Mouse (Mus musculus) heart, embryonic 11.5 days (tissue): ENCODE results near the gene Pygm. TPM values are rescaled to one million over a fixed set of nuclear protein-coding genes. Genes with fewer than 3 reads are reported as not detected.
A peak's percentile ranks its signal among the peaks of the same experiment; 100 is the strongest.

Source experiments
- ATAC-seq: fragments of 200-750 bp; cut with Nextera tagmentation; replicated peaks from 2 replicates; pipeline ENCODE4 v1.8.0; 2017; ENCODE audit warnings: moderate library complexity; ENCODE audit not compliant: insufficient number of reproducible peaks, low FRiP score, low TSS enrichment
- H3K27ac ChIP-seq: fragments of 300-500 bp; sonication (generic); 2 replicates; pipeline ENCODE4 v1.5.1; 2014; ENCODE audit warnings: mild to moderate bottlenecking, low read depth, low read length
- H3K27me3 ChIP-seq: fragments of 300-500 bp; sonication (generic); 2 replicates; pipeline ENCODE4 v1.6.1; 2014; ENCODE audit warnings: mild to moderate bottlenecking, low read length, mixed read lengths; ENCODE audit not compliant: control insufficient read depth, insufficient read depth
- H3K36me3 ChIP-seq: fragments of 300-500 bp; sonication (generic); 2 replicates; pipeline ENCODE4 v1.6.1; 2014; ENCODE audit warnings: mild to moderate bottlenecking, low read length, moderate library complexity, mixed read lengths; ENCODE audit not compliant: control insufficient read depth, insufficient read depth
- H3K4me1 ChIP-seq: fragments of 300-500 bp; sonication (generic); 2 replicates; pipeline ENCODE4 v1.6.1; 2014; ENCODE audit warnings: low read length; ENCODE audit not compliant: control insufficient read depth, insufficient read depth
- H3K4me2 ChIP-seq: fragments of 300-500 bp; sonication (generic); 2 replicates; pipeline ENCODE4 v1.6.1; 2014; ENCODE audit warnings: mild to moderate bottlenecking, moderate library complexity
- H3K4me3 ChIP-seq: fragments of 300-500 bp; sonication (generic); 2 replicates; pipeline ENCODE4 v1.5.1; 2014; ENCODE audit warnings: low read depth, low read length
- H3K9ac ChIP-seq: fragments of 300-500 bp; sonication (generic); 2 replicates; pipeline ENCODE4 v1.6.1; 2014; ENCODE audit warnings: mild to moderate bottlenecking, low read depth, low read length, moderate library complexity
- H3K9me3 ChIP-seq: fragments of 300-500 bp; sonication (generic); replicated peaks from 2 replicates; pipeline ENCODE4 v1.6.1; 2016; ENCODE audit warnings: low read length; ENCODE audit not compliant: control insufficient read depth
- WGBS: fragments of 180-500 bp; shearing (Covaris S2); extraction: QIAGEN DNeasy Blood & Tissue Kit; methylation state at CpG from one replicate; pipeline ENCODE4 v1.1.7; 2014; ENCODE audit not compliant: insufficient replicate concordance; 5-methylcytosine and 5-hydroxymethylcytosine counted together
- polyA plus RNA-seq: library from polyadenylated mRNA; unstranded; fragments of >200 nt; fragmentation: Nextera tagmentation; extraction: Ambion mirVana; gene quantifications from 2 replicates; pipeline ENCODE4 v1.2.1, GENCODE M21; 2014

Gene Pygm
- polyA plus RNA-seq, 1 experiment from 2014 or later: 149 TPM

GRCm38 (mm10) chr19:6424137-6424881 is 40.1 kb downstream of the Pygm start:
- H3K9me3 ChIP-seq: no peaks in the 10 kb centered on the region
- ATAC-seq: no peak
- H3K9ac ChIP-seq: no peak overlapping the region
- WGBS: 55% methylated on average over 7 of the region's 8 CpGs
- H3K27me3 ChIP-seq: peaks cover 86% of the 10 kb centered on the region
- H3K4me2 ChIP-seq: no peak overlapping the region
- no peak overlapping the region for H3K4me3 ChIP-seq
- peaks cover 14% of the 10 kb centered on the region for H3K4me1 ChIP-seq
- H3K36me3 ChIP-seq: no peaks in the 10 kb centered on the region
- H3K27ac ChIP-seq: no peak overlapping the region

- no peak overlapping the region for H3K4me3 ChIP-seq
- H3K9ac ChIP-seq: no peak overlapping the region
- peaks cover 86% of the 10 kb centered on the region for H3K27me3 ChIP-seq
- H3K27ac ChIP-seq: no peak overlapping the region
- H3K9me3 ChIP-seq: no peaks in the 10 kb centered on the region
- no peak overlapping the region for H3K4me2 ChIP-seq
- H3K4me1 ChIP-seq: peaks cover 14% of the 10 kb centered on the region
- 48% methylated on average over 5 of the region's 5 CpGs for WGBS
- no peak for ATAC-seq
- no peaks in the 10 kb centered on the region for H3K36me3 ChIP-seq
Measured at GRCm38 (mm10) chr19:6425595-6425994, 41.4 kb downstream of the Pygm start.

- H3K4me3 ChIP-seq: no peak overlapping the region
Measured at GRCm38 (mm10) chr19:6426703-6427500, 42.7 kb downstream of the Pygm start.

GRCm38 (mm10) chr19:6427653-6428434 is 43.6 kb downstream of the Pygm start:
- 2% methylated on average over 90 of the region's 94 CpGs for WGBS
- peak overlapping the region; percentile 48 for H3K4me2 ChIP-seq
- H3K9ac ChIP-seq: no peak overlapping the region
- no peaks in the 10 kb centered on the region for H3K36me3 ChIP-seq
- H3K4me1 ChIP-seq: peaks cover 14% of the 10 kb centered on the region
- peaks cover 81% of the 10 kb centered on the region for H3K27me3 ChIP-seq
- no peak for ATAC-seq
- H3K4me3 ChIP-seq: peak overlapping the region; percentile 25
- H3K9me3 ChIP-seq: no peaks in the 10 kb centered on the region
- no peak overlapping the region for H3K27ac ChIP-seq

More at GRCm38 (mm10) chr19:6426703-6427500, 42.7 kb downstream of the Pygm start:
- 22% methylated on average over 13 of the region's 13 CpGs for WGBS
- Histone ChIP-seq H3K9me3 (no peaks in the 10 kb centered on the region), H3K4me2 (no peak overlapping the region), H3K4me1 (peaks cover 14% of the 10 kb centered on the region), H3K27ac (no peak overlapping the region), H3K36me3 (no peaks in the 10 kb centered on the region), H3K9ac (no peak overlapping the region), H3K27me3 (peaks cover 81% of the 10 kb centered on the region)
- ATAC-seq: no peak

GRCm38 (mm10) chr19:6428501-6429200 is 44.5 kb downstream of the Pygm start:
- Histone ChIP-seq H3K27me3 (peaks cover 73% of the 10 kb centered on the region), H3K9ac (no peak overlapping the region), H3K4me1 (peaks cover 14% of the 10 kb centered on the region), H3K4me2 (peak overlapping the region; percentile 48), H3K27ac (no peak overlapping the region), H3K4me3 (peak overlapping the region; percentile 25), H3K36me3 (no peaks in the 10 kb centered on the region), H3K9me3 (no peaks in the 10 kb centered on the region)
- ATAC-seq: no peak; the same call in 1 of the 2 replicates
- under 1% methylated on average over 60 of the region's 60 CpGs for WGBS

- Histone ChIP-seq H3K27me3 (peaks cover 38% of the 10 kb centered on the region), H3K4me3 (no peak overlapping the region), H3K4me1 (peaks cover 2% of the 10 kb centered on the region; the same call in 1 of the 2 replicates), H3K9ac (no peak overlapping the region), H3K4me2 (no peak overlapping the region), H3K36me3 (no peaks in the 10 kb centered on the region), H3K9me3 (no peaks in the 10 kb centered on the region), H3K27ac (no peak overlapping the region)
- ATAC-seq: no peak
- 57% methylated on average over 10 of the region's 10 CpGs for WGBS
Measured at GRCm38 (mm10) chr19:6443016-6443415, 58.8 kb downstream of the Pygm start.

GRCm38 (mm10) chr19:6445761-6446423 is 61.7 kb downstream of the Pygm start:
- H3K27me3 ChIP-seq: peaks cover 62% of the 10 kb centered on the region
- no peaks in the 10 kb centered on the region for H3K9me3 ChIP-seq
- H3K9ac ChIP-seq: no peak overlapping the region
- ATAC-seq: no peak
- H3K36me3 ChIP-seq: no peaks in the 10 kb centered on the region
- H3K4me3 ChIP-seq: no peak overlapping the region
- H3K4me1 ChIP-seq: peaks cover 8% of the 10 kb centered on the region; the same call in 1 of the 2 replicates
- H3K27ac ChIP-seq: no peak overlapping the region
- no peak overlapping the region for H3K4me2 ChIP-seq
- WGBS: 40% methylated on average over 10 of the region's 10 CpGs
